Mouse (Mus musculus): ENCODE results near the gene Gm14685.
"Not testable (repeated sequence)": the region's sequence is repeated elsewhere in the genome, so short reads cannot be mapped to it uniquely, and the experiment has no call there.

The Gm14685 gene

DNA sequence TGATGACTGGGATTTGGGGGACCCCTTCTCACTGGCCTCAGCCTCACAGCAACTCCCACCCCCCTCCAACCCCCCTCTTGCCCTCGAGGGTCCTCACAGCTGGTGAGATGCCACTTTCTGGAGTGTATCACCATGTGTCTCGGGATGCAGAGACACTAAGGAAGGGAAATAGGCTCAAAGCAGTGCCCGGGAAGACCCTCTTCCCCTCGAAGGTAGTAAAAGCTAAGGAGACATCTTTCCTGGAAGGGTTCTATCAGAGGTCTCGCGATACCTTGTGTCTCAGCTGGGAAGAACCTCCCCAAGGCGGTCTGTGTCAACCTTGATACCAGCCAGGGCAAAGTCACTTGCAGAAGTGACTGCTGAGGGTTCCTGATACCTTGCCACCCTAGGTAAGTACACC, at the start of gene Gm14685:
Gm14685 (plus strand) TSS at position 301 of the 400 bp plus-strand sequence.
- DNase-seq (ENCODE audit: low read depth, low spot score), result not testable (repeated sequence)

DNA sequence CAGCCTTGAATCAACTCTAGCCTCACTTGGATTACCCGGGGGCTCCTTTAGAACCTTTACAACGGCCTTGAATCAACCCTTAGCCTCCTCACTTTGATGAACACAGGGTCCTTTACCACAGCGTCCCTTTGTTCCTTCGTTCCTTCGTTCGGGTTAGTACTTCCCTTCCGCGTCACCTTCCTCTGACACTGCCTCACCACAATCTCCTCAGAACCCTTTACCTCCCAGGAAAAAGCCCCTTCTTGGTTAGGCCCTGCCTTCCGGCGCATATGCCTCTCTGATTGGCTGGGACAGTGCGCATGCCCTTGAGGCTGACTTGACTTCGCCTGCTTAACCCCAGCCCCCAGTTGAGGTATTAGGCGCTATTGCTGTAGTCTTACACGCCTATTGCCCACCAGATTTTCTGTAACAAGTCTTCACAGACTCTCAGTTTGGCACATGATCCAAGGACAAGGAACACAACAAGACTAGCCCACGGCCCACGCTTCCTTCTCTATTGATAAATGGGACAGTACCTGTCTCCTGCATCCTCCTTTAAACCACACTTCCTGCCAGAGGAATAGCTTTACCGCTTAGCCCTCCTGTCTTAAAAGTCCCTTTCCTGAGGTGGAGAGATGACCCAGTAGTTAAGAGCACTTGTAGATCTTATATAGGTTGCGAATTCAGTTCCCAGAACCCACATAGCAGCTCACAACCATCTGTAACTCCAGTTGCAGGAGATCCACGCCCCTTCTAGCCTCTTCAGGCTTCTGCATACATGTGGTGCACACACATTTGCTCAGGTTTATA, 34.4 kb upstream of the Gm14685 start, which contains the start of gene Xlr4a:
Xlr4a (minus strand) TSS at position 212 of the 789 bp plus-strand sequence.
- DNase-seq (ENCODE audit: low read depth, low spot score), result not testable (repeated sequence)

DNA sequence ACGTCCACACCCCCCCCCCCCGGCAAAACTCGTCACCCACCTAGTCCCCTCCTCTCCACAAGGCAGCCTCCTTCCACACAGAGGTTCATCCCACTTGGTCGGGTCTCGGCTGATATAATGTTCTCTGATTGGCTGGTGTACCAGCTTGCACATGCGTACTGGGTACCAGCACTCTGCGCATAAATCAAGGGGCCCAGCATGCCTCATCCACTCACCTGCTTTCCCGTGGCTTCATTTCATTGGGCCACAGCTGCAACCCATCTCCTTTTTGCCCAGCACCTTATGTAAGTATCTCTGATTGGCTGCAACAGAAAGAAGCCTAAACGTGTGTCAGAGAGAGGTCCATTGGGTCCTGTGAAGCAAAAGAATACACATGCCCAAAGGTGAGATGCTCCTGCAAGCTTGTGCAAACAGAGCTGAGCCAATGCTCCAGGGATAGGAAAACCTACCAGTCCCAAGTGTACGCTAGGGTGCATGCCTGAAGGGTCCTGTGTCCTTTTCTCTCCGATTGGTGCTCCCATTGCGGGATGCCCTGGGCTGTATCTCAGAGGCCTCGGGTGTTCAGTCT, 19.8 kb upstream of the Gm14685 start, which contains the start of gene Xlr3a:
Xlr3a (minus strand) TSS at position 155 of the 568 bp plus-strand sequence.
- not testable (repeated sequence) for DNase-seq (ENCODE audit: low read depth, low spot score)

DNA sequence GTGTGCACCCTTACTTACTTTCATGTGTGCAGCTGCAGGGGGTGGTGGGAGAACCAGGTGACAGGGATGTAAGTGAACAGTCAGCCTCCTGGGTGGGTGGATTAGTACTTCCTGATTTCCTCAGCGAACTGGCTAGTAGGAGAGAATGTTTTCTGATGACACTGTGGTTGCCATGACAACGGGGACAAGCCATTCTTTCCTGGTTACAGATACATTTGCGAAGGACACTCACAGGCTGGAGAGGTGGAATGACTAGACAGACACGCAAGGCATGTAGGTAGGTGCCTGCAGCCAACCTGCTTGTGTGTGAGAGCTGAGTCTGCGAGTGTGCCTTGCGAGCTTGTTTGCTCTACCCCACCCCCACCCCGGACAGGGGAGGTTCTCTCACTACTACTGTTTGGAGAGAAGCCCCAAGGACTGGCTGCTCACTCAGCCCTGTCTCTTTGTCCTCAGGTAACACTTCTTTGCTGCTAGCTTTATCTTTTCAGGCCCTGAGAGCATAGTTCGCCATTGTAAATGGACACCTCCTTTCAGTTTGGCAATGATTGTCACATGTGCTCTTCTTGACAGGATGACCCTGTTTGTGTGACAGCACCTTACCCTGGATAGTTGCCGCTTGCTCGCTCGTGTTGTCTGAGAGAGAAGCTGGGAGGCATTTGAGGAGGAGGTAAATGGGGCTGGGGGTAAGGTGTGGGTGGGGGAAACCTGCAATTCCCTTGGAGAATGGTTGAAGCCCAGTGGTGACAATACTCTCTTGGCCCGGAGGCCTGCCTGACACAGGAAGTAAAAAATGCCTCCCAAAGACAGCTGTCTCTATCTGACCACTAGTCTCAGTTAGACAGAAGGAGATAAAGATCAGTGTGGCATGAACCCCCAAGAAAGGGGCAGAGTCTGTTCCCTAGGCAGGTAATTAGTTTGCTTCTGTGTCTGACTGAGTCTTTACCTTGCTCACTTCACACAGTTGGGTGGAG, 6.3 kb downstream of the Gm14685 start:
- DNase-seq (ENCODE audit: low read depth, low spot score), result not testable (repeated sequence)

DNA sequence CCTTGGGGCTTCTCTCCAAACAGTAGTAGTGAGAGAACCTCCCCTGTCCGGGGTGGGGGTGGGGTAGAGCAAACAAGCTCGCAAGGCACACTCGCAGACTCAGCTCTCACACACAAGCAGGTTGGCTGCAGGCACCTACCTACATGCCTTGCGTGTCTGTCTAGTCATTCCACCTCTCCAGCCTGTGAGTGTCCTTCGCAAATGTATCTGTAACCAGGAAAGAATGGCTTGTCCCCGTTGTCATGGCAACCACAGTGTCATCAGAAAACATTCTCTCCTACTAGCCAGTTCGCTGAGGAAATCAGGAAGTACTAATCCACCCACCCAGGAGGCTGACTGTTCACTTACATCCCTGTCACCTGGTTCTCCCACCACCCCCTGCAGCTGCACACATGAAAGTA, 26.4 kb downstream of the Gm14685 start:
- not testable (repeated sequence) for DNase-seq (ENCODE audit: low read depth, low spot score)

DNA sequence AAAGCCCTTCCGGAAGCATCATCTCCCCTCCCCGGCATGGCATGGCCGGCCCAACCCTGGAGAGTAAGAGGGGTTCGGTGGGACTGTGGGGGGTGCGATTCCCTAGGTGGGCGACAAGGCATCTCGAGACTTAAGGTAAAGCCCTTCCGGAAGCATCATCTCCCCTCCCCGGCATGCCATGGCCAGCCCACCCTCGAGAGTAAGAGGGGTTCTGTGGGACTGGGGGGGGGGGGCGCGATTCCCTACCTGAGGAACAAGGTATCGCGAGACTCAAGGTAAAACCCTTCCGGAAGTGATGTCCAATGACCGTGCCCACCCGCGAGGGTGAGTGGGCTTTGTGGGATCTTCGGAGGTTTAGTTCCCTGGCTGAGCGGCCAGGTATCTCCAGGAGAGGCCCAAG, 31.6 kb downstream of the Gm14685 start, which contains the start of gene Xlr5b:
Xlr5b (plus strand) TSS at position 301 of the 400 bp plus-strand sequence.
- not testable (repeated sequence) for DNase-seq (ENCODE audit: low read depth, low spot score)

DNA sequence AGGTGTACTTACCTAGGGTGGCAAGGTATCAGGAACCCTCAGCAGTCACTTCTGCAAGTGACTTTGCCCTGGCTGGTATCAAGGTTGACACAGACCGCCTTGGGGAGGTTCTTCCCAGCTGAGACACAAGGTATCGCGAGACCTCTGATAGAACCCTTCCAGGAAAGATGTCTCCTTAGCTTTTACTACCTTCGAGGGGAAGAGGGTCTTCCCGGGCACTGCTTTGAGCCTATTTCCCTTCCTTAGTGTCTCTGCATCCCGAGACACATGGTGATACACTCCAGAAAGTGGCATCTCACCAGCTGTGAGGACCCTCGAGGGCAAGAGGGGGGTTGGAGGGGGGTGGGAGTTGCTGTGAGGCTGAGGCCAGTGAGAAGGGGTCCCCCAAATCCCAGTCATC, 32.5 kb downstream of the Gm14685 start, which contains the start of gene DXBay18:
DXBay18 (minus strand) TSS at position 101 of the 400 bp plus-strand sequence.
- DNase-seq (ENCODE audit: low read depth, low spot score), result not testable (repeated sequence)

DNA sequence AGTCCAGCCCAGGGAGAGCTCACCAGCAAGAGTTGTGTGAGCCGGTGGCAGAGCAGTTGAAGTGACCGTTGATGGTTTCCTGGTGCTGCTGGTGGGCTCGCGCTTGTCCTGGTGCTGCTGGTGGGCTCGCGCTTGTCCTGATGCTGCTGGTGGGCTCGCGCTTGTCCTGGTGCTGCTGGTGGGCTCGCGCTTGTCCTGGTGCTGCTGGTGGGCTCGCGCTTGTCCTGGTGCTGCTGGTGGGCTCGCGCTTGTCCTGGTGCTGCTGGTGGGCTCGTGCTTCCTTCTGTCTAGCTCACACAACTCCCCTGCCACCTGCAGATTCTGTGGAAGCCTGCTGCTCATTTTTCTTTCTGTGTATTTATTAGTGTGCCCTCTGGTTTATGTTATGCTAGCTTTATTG, 60.0 kb downstream of the Gm14685 start, which contains the start of gene Spin2d:
Spin2d (minus strand) TSS at position 101 of the 400 bp plus-strand sequence.
- not testable (repeated sequence) for DNase-seq (ENCODE audit: low read depth, low spot score)
